Comparison of ENCODE assay signal across 8 mouse cellular contexts in the genomic region with DNA sequence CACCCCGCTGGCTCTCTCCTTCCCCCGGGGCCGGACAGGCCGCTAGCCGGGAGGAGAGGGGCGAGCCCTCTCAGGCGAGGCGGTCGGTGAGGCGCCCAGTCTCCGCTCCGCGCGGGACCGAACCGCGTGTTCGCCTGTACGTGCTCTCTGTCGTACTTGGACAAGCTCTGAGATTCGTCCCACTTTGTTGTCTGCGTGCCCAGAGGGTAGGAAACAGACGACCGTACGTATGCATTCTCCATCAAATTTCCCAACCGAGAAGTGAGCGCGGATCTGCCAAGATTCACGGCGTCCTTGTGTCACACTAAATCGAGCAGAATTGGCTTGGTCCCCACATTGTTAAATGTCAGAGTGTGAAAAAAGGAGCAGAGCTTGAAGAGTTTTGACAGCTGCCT. TPM values are rescaled to one million over a fixed set of nuclear protein-coding genes. Genes with fewer than 3 reads are reported as not detected.
A peak's percentile ranks its signal among the peaks of the same experiment; 100 is the strongest.
DNase-seq lines count a peak whose midpoint lies in the region; ATAC-seq and TF ChIP-seq lines count a peak whose summit lies in the region.

No protein-coding gene starts in this region.

- TF ChIP-seq RAD21 in MEL (IDR thresholded peaks at IDR 0.05; ENCODE audit: low read depth, low read length): no peak

- intact Hi-C loops in left cerebral cortex, postnatal 4 days (cut with DNase I): no loop called here

- no peak for TF ChIP-seq CTCF in MEL (IDR thresholded peaks at IDR 0.05 in 2 of 3, conservative IDR thresholded peaks at IDR 0.05 in 1 of 3; ENCODE audit: control insufficient read depth in 1 of 3, insufficient read depth in 1 of 3, low read depth in 2 of 3, low read length in 3 of 3, poor library complexity in 1 of 3, severe bottlenecking in 1 of 3)

- peak; percentile 27 for DNase-seq in kidney, adult 11 months
- DNase-seq in kidney, postnatal 14 days: no peak
- peak; percentile 69 for DNase-seq in MEL (ENCODE audit: low read depth, low spot score)
- no peak for DNase-seq in embryonic facial prominence, embryonic 10.5 days (ENCODE audit: low spot score)
- DNase-seq in left cerebral cortex, postnatal 4 days: peak; percentile 37
- DNase-seq in midbrain, embryonic 10.5 days (ENCODE audit: low spot score): no peak
- DNase-seq in spleen, postnatal 14 days (ENCODE audit: low spot score in 2 of 2): no peak

- TF ChIP-seq EP300 in MEL (IDR thresholded peaks at IDR 0.05; ENCODE audit: low read depth in 1 of 2, low read length in 2 of 2): no peak

- TF ChIP-seq POLR2A in MEL (IDR thresholded peaks at IDR 0.05; ENCODE audit: control insufficient read depth in 1 of 2, insufficient read depth in 1 of 2, low read depth in 1 of 2, low read length in 2 of 2, poor library complexity in 1 of 2): no peak

- no peaks in the 10 kb centered on the region for H3K27me3 ChIP-seq in MEL (ENCODE audit: control insufficient read depth in 1 of 2, insufficient read depth in 2 of 2, low read length in 2 of 2)
- no peaks in the 10 kb centered on the region for H3K27me3 ChIP-seq in embryonic facial prominence, embryonic 10.5 days (replicated peaks; ENCODE audit: low read depth, poor library complexity, severe bottlenecking)
- H3K27me3 ChIP-seq in heart, embryonic 15.5 days: no peaks in the 10 kb centered on the region
- no peaks in the 10 kb centered on the region for H3K27me3 ChIP-seq in midbrain, embryonic 10.5 days (ENCODE audit: low read depth, poor library complexity, severe bottlenecking)

- H3K4me3 ChIP-seq in MEL (ENCODE audit: control insufficient read depth in 1 of 2, insufficient read depth in 1 of 2, low read depth in 2 of 2, low read length in 2 of 2): peak overlapping the region; percentile 80 to 84
- H3K4me3 ChIP-seq in embryonic facial prominence, embryonic 10.5 days: peak overlapping the region; percentile 96
- H3K4me3 ChIP-seq in heart, embryonic 15.5 days: peak overlapping the region; percentile 92
- H3K4me3 ChIP-seq in midbrain, embryonic 10.5 days: peak overlapping the region; percentile 78

- under 1% methylated on average over 31 of the region's 31 CpGs for WGBS in embryonic facial prominence, embryonic 10.5 days
- WGBS in heart, embryonic 15.5 days: under 1% methylated on average over 22 of the region's 31 CpGs
- under 1% methylated on average over 31 of the region's 31 CpGs for WGBS in midbrain, embryonic 10.5 days

- H3K4me2 ChIP-seq in heart, embryonic 15.5 days: peak overlapping the region; percentile 67

- ATAC-seq in heart, embryonic 15.5 days (replicated peaks; ENCODE audit: insufficient number of reproducible peaks, insufficient read depth, low FRiP score, low read depth): peak; percentile 75

- H3K36me3 ChIP-seq in MEL (ENCODE audit: control insufficient read depth in 1 of 2, insufficient read depth in 2 of 2, low read length in 2 of 2): peaks cover 34% of the 10 kb centered on the region in 2 experiments
- peaks cover 34% of the 10 kb centered on the region for H3K36me3 ChIP-seq in embryonic facial prominence, embryonic 10.5 days (replicated peaks)
- peaks cover 6% of the 10 kb centered on the region; the same call in 1 of the 2 replicates for H3K36me3 ChIP-seq in heart, embryonic 15.5 days
- H3K36me3 ChIP-seq in midbrain, embryonic 10.5 days: peaks cover 23% of the 10 kb centered on the region

- no peaks in the 10 kb centered on the region for H3K9me3 ChIP-seq in MEL (replicated peaks; ENCODE audit: insufficient read depth, low read length)
- H3K9me3 ChIP-seq in embryonic facial prominence, embryonic 10.5 days: no peaks in the 10 kb centered on the region
- no peaks in the 10 kb centered on the region for H3K9me3 ChIP-seq in heart, embryonic 15.5 days (replicated peaks)
- H3K9me3 ChIP-seq in midbrain, embryonic 10.5 days (replicated peaks): no peaks in the 10 kb centered on the region

- H3K27ac ChIP-seq in MEL (ENCODE audit: control insufficient read depth, low read depth, low read length): peak overlapping the region; percentile 43
- H3K27ac ChIP-seq in embryonic facial prominence, embryonic 10.5 days (replicated peaks): peak overlapping the region; percentile 91
- H3K27ac ChIP-seq in heart, embryonic 15.5 days: peak overlapping the region; percentile 97
- peak overlapping the region; percentile 92 for H3K27ac ChIP-seq in midbrain, embryonic 10.5 days (replicated peaks)

- H3K4me1 ChIP-seq in MEL (ENCODE audit: control insufficient read depth in 1 of 2, insufficient read depth in 2 of 2, low read length in 2 of 2): peaks cover 6 to 25% of the 10 kb centered on the region in 2 experiments
- H3K4me1 ChIP-seq in embryonic facial prominence, embryonic 10.5 days: peaks cover 22% of the 10 kb centered on the region
- peaks cover 14% of the 10 kb centered on the region for H3K4me1 ChIP-seq in heart, embryonic 15.5 days (replicated peaks)
- H3K4me1 ChIP-seq in midbrain, embryonic 10.5 days: peaks cover 25% of the 10 kb centered on the region

- peaks cover 33% of the 10 kb centered on the region for H3K79me2 ChIP-seq in MEL (ENCODE audit: control insufficient read depth, insufficient read depth, low read length, poor library complexity)

- H3K9ac ChIP-seq in MEL (ENCODE audit: control insufficient read depth, low read depth, low read length, poor library complexity, severe bottlenecking): peak overlapping the region; percentile 82
- peak overlapping the region; percentile 95 for H3K9ac ChIP-seq in heart, embryonic 15.5 days

TF ChIP-seq in MEL, 35 proteins besides CTCF, POLR2A, EP300 and RAD21:
- no peak for TF ChIP-seq JUND (IDR thresholded peaks at IDR 0.05; ENCODE audit: low read depth, low read length)
- TF ChIP-seq MYC (IDR thresholded peaks at IDR 0.05; ENCODE audit: low read depth, low read length): peak; percentile 66; the same call in 1 of the 2 replicates
- peak; percentile 30; the same call in 1 of the 2 replicates for TF ChIP-seq MXI1 (IDR thresholded peaks at IDR 0.05; ENCODE audit: low read depth, low read length)
- no peak for TF ChIP-seq USF1 (IDR thresholded peaks at IDR 0.05; ENCODE audit: low read depth, low read length)
- peak; percentile 77; the same call in 1 of the 2 replicates for TF ChIP-seq CHD1 (IDR thresholded peaks at IDR 0.05; ENCODE audit: low read depth, low read length)

RNA-seq across cellular contexts. Expression of gene Dcun1d5, which starts 0.6 kb away (rescaled TPM):
- 181 and 187 TPM in 2 replicates for total RNA-seq in MEL (2012; rRNA removed)
- 100 to 1,000 TPM in 1 of 2 experiments, not detected in 1; 242 TPM for polyA plus RNA-seq in MEL (2012; ENCODE audit: insufficient read depth in 1 of 2, insufficient read length in 2 of 2, low read depth in 1 of 2, low replicate concordance in 2 of 2, missing spikeins in 1 of 2)
- polyA plus RNA-seq in embryonic facial prominence, embryonic 10.5 days (2016; fragmentation: Nextera tagmentation; extraction: Ambion mirVana): 125 and 127 TPM in 2 replicates
- polyA plus RNA-seq in heart, embryonic 15.5 days (2015; fragmentation: Nextera tagmentation; extraction: Ambion mirVana): 83.9 and 88.0 TPM in 2 replicates
- 10 to 100 TPM; 74.8 to 93.6 TPM for total RNA-seq in left cerebral cortex, postnatal 4 days (2021)
- polyA plus RNA-seq in midbrain, embryonic 10.5 days (2016; fragmentation: Nextera tagmentation; extraction: Ambion mirVana): 103 and 114 TPM in 2 replicates

RNA-seq across cellular contexts. Expression of gene Dync2h1, which starts 0.6 kb away (rescaled TPM):
- total RNA-seq in MEL (2012; rRNA removed): 3.2 and 4.1 TPM in 2 replicates
- polyA plus RNA-seq in MEL (2012; ENCODE audit: insufficient read depth in 1 of 2, insufficient read length in 2 of 2, low read depth in 1 of 2, low replicate concordance in 2 of 2, missing spikeins in 1 of 2): 1 to 10 TPM in 1 of 2 experiments, not detected in 1; 4.5 TPM
- polyA plus RNA-seq in embryonic facial prominence, embryonic 10.5 days (2016; fragmentation: Nextera tagmentation; extraction: Ambion mirVana): 22.6 and 23.2 TPM in 2 replicates
- 5.5 TPM in 2 replicates for polyA plus RNA-seq in heart, embryonic 15.5 days (2015; fragmentation: Nextera tagmentation; extraction: Ambion mirVana)
- 10 to 100 TPM; 24.7 to 26.4 TPM for total RNA-seq in left cerebral cortex, postnatal 4 days (2021)
- polyA plus RNA-seq in midbrain, embryonic 10.5 days (2016; fragmentation: Nextera tagmentation; extraction: Ambion mirVana): 24.3 and 24.9 TPM in 2 replicates

Comparison
In these comparisons a context has a peak if more than half of its experiments do, and no peak if none do; other contexts are left out.
1. DNase-seq: peak in kidney, adult 11 months (single experiment), MEL (single experiment) and left cerebral cortex, postnatal 4 days (single experiment); none in kidney, postnatal 14 days (single experiment), embryonic facial prominence, embryonic 10.5 days (single experiment), midbrain, embryonic 10.5 days (single experiment) and spleen, postnatal 14 days (0 of 2).
2. H3K27ac ChIP-seq: peak in every context shown above with its lines; median percentile 97 in heart, embryonic 15.5 days; 92 in midbrain, embryonic 10.5 days; 91 in embryonic facial prominence, embryonic 10.5 days; 43 in MEL.
3. Peak in every context shown above with its lines, with median percentiles within 50 percentile points of each other: H3K4me3 ChIP-seq.